Mouse (Mus musculus) c-Kit-negative CD71-positive TER-119-positive erythroid progenitor cells, embryonic 14.5 days (primary cell): ENCODE measurements around the gene Zswim3.
"Not testable (repeated sequence)": the region's sequence is repeated elsewhere in the genome, so short reads cannot be mapped to it uniquely, and the experiment has no call there.

Experiments used
- DNase-seq: peaks from one replicate; pipeline ENCODE4 v3.0.0-alpha.2; 2013; ENCODE audit warnings: low read depth, low spot score

Gene Zswim3

DNA sequence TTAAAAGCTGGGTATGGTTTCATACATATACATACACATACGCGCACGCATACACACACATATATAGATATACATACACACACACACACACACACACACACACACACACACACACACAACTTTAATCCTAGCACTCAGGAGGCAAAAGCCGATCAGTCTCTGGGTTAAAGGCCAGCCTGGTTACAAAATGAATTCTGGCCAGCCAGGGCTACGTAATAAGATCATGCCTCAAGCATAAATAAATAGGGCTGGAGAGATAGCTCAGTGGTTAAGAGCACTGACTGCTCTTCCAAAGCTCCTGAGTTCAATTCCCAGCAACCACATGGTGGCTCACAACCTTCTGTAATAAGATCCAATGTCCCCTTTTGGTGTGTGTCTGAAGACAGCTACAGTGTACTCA lies 50.7 kb downstream of the Zswim3 start:
- not testable (repeated sequence) for DNase-seq

DNA sequence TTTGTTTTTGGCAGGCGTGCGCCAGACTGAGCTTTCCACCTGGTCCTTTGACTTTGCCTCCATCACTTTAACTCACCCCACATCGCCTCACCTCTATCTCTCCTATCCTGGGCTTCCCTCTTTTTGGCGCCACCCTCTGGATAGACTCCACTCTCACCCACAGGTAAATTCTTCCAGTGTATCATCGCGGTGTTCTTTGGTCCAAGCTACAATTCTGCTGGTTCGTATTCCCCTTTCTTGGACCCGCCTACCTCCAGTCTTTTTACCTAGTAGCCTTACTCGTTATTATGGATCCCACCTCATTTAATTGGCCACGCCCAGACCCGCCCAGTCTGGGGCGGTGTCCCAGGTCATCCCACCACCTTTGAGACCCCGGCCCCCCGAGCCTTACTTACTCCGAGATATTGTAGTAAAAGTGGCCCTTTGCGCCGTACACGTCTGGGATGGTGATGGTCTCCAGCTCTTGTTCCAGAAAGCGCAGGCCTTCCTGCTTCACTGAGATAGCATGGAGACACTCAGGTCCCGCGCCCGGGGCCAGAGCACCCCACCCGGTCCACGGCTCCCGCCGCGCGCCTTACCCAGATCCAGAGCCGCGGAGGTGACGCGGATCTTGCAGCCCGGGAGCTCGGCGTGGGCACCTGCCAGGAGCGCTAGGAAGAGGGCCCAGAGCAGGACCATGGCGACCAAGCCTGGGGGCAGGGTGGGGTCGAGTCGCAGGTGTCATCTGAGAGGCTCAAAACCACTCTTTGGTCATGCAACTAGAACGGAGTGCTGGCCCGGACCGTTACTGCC lies 51.6 kb downstream of the Zswim3 start:
- DNase-seq = no peak

DNA sequence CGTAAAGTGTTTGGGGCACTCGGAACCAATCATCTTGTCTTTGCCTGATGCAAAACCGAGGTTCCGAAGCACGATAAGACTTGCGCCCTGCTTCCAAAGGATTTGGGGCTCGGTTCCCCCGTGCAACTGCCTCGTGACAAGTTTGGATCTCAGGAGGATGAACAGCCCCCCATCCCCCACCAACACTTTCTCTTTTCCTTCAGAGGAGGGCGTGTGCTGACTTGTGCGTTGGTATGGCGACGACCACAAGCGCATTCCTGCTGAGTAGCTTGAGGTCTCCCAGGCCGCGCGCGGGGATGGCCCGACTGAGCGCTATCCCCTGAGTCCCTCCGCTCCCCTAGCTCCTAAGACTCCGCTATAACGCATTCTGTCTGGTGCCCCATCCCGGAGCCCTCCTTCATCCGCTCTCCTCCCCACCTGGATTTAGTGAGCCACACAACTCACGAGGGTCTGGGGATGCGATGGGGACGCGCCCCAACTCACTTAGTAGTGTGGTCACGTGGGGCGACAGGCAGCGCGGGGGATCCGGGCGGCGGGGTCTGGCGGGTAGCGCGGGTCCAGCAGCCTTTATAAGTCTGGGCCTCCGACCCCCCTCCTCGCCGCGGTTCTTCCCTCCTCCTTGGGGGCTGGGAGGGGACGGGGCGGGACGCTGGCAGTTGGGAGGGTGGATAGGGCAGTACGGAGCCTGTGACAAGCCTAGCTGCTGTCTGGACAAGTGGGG lies 52.4 kb downstream of the Zswim3 start, which contains the start of gene Pltp:
Pltp (minus strand) TSS at position 611 of the 721 bp plus-strand sequence.
- no peak for DNase-seq

DNA sequence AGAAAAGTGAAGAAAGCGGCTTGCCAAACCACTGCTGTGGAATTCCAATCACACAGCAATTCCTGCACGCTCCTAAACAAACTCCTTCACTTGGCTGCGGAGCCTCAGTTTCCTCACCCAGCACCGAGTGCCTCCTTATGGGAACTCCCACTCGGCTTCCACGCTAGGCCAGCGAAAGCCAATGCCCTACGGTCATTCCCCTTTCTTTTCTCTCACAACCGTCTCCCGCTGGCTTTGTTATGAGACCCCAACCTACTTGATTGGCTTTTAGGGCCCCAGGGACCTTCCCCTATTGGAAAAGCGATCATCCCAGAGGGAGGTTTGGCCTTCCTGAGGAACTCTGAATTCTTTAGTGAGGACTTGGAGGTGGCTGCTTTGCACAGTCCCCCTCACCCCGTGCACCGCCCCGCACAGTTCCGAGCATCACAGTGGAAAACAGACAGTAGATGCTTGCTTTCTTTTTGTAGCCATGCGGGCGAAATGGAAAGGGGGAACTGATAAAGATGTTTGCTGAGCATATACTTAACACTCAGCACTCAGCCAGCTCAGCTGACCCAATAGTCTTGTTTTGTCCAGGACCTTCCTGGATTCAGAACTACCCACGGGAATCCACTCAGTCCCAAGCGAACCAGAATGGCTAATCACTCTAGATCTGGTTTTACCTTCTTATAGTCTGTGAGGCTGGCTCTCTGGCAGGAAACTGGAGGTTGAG lies 53.1 kb downstream of the Zswim3 start:
- DNase-seq = no peak

DNA sequence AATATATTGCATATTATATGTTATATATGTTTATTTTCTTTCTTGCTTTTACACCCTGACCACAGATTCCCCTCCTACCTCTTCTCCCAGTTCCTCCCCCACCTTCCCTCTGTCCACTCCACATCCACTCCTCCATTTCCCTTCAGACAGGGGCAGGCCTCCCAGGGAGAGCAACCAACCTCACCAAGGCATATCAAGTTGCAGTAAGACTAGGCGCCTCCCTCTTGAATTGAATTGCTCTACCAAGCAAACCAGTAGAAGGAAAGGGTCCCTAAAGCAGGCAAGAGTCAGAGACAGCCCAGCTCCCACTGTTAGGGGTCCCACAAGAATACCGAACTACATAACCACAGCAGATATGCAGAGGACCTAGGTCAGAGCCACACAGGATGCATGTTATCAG lies 54.3 kb downstream of the Zswim3 start:
- no peak for DNase-seq

DNA sequence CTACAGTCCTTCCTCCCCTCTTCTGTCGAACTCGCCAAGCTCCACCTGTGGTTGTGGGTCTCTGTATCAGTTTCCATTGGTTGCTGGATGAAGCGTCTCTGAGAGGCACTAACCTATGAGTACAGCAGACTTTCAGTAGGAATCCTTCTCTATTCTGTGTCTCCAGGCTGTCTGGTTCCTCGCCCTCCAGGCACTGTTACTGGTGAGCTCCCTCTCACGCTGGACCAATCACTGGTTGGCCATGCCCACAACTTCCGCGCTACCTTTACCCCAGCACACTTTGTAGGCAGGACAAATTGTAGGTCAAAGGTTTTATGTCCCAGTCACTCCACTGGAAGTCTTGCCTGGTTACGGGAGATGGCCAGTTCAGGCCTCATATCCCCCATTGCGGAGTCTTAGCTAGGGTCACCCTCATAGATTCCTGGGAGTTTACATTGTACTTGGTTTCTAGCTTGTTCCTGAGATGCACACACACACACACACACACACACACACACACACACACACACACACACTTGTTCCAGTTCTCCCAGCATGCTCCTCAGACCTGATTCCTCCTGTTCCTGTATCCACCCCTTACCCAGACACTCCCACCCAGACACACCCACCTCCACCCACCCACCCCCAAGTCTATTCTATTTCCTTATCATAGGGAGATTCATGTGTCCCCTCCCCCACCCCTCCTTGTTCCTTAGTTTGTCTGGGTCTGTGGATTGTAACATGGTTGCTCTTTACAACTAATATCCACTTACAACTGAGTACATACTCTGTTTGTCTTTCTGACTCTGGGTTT lies 54.9 kb downstream of the Zswim3 start:
- no peak for DNase-seq

DNA sequence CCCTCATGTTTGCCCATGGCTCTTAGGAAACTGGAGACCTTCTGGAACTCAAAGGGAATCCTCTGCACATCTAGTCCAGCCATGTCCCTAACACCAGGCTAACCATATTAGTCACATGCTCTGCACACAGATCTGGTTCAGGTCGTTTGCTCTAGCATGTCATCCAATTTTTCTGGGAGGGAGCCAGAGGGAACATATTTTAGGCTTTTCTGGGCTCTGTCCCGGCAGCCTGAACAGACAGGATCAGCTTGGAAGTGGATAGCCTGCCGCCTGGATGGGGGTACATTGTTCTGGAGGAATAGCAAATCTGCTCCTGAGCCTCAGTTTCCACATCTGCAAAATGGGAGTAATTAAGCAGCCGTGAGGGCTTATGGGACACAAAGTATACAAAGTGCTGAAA lies 56.2 kb downstream of the Zswim3 start:
- no peak for DNase-seq

DNA sequence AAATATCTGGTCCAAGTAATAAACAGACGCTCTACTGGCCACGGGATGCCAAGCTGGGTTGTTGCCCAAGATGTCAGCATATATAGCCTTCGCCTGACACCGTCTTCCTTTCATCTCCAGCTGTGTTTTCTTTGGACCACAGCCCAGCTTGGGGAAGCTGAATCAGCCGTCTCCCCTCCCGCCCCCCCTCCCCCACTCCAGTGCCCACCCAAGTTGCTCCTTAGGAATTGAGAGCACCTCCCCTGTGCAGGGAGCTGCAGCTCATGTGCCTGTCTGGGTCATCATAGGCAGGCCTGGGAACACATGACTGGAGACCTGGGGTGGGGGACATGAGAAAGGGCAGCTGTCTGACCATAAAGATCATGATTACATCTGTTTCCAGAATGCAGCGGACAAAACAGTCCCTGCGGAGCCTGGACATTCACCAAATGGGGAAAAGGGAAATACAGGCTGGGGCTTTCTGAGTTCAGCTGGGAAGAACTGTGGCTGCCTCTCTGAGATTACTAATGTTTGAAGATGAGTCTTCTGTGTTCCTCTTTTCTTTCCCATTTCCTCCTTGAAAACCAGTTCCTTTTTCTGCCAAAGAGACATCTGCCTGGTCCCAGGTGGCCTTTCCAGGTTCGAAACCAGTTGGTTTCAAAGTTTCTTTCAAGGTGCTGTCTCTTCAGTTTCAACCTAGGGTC lies 57.4 kb downstream of the Zswim3 start:
- no peak for DNase-seq

DNA sequence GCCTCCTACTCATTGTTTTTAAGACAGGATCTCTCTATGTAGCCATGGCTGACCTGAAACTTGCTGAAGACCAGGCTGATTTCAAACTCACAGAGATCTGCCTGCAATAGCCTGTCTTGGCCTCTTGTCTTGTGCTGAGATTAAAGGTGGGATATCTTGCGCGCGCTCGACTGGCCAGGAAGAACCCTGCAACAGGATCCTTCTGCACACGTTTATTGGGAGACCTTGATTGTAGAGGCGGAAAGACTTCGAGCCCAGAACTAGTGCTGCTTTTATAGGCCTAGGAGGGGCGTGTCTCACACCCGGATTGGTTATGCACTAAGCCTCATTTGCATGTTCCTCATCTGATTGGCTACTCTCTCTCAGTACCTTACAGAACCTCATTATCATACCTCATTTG lies 58.5 kb downstream of the Zswim3 start:
- DNase-seq = not testable (repeated sequence)

DNA sequence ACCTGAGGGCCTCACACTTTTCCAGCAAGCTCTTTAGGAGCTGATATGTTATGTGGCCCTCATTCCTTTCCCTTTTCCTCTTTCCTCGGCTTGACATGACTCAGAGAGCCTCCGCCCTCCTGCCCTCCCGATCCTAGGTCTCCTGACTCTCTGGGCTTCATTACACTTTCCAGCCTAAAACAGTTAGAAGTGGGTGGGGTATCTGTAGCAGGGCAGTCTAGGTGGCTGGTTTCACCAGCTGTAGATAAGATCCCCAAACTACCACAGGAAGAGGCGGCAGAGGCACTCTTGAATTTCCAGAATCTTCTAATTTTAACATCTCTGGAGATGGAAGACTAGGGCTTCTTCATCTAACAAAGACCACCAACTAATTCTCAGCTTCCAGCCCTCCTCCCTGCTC lies 59.7 kb downstream of the Zswim3 start:
- no peak for DNase-seq

DNA sequence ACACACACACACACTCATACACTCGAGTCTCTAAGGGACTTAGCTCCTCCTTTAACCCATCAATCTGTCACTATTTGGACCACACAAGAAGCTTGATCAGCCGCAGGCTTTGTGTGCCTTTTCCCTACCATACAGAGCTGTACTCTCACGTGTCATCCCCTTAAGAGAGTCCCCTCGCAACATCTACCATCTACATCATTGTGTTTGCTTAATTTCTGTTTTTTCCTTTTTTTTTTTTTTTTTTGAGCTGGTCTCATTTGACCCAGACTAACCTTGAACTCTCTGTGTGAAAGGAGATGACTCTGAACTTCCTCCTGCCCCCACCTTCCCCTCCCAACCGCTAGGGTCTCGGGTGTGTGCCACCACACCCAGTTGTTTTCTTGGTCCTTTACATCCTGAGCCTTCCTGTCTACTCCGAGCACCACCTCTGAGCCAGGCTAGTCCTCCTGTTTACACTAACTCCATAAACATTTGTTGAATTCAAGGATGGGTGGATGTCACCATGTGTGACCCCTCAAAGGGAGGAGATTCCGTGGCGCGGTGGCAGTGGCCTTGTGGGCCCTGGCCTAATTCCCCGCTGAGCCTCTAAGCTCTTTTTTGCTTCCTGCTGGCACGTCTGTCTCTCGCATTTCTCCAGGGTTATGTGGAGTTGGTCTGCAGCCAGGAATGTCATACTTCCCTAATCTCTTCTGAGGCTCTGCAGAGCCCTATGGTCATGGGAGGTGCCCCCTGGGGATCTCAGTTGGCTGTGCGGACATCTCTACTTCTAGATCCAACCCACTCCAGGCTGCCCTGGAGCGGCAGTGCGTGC lies 62.0 kb downstream of the Zswim3 start:
- DNase-seq = no peak

DNA sequence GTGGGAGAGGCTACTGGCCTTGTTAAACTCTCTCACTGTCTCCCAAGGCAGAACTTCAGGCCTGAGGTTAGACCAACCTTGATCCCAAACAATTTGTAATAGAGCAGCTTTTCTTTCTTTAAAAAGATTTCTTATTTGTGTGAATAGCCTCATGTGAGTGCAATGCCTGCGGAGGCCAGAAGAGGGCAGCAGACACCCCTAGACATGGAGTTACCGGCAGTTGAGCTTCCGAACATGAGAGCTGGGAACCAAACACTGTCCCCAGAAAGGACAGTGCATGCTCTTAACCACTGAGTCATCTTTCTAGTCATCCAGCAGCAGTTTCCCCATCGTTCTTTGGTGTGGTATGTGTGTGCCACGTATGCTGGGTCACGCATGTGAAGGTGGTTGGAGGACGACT lies 62.7 kb downstream of the Zswim3 start:
- DNase-seq = no peak

DNA sequence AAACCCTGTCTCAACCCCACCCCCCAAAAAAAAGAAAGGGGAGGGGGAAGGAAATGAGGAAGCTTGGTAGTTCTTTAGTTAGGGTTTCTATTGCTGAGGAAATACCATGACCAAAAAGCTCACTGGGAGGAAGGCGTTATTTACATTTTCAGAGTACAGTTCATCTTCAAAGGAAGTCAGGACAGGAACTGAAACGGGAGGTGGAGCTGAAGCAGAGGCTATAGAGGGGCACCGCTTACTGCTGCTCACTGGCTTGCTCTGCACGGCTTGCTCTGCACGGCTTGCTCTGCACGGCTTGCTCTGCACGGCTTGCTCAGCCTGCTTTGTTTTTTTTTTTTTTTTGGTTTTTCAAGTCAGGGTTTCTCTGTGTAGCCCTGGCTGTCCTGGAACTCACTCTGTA lies 63.6 kb downstream of the Zswim3 start:
- DNase-seq = no peak
